Mouse (Mus musculus): ENCODE results near the gene Ttf1. TPM values are rescaled to one million over a fixed set of nuclear protein-coding genes. Genes with fewer than 3 reads are reported as not detected.

Ttf1 gene
- polyA plus RNA-seq, 1 experiment: 15.3 TPM

DNA sequence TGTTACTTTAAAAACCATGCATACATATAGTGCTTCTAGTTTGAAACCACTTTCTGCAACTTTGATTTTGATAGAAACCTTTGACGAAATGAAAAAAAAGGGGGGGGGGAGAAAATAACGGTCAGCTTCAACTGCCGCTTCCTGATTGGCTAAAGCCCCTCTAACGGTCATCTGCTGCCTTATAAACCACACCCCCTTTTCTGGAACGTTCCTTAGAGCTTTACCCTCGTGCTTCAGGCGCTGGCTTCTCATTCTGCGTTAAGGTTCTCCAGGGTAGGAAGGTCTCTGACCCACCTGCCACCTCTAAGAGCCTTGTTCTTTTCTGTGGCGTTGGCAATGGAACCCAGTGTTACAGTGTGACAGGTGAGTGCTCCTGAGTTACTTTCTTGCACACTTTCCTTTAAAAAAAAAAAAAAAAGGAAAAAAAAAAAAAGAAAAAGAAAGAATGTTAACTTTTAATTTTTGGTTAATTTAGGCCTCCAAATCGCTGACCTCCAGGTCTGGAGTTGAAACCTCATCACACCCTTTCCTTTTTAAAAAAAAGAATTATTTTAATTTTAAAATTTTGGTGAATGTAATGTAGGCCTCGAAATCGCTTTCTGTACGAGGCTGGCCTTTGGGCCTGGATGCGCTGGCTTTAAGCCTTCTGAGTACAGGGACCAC lies 64.0 kb downstream of the Ttf1 start, which contains the start of gene Setx:
TSS of gene Setx (plus strand) at position 275 of the 663 bp plus-strand sequence.
- TF ChIP-seq CTCF (IDR thresholded peaks at IDR 0.05; ENCODE audit: extremely low read depth, insufficient read depth, low read length) (no peak), POLR2A (IDR thresholded peaks at IDR 0.05; ENCODE audit: extremely low read depth, insufficient read depth, low read length) (no peak)
- Histone ChIP-seq H3K4me1 (ENCODE audit: control insufficient read depth, insufficient read depth, low read length) (peaks cover 2% of the 10 kb centered on the region; the same call in 1 of the 2 replicates), H3K27ac (ENCODE audit: insufficient read depth, low read length) (peak within 1 kb of the TSS; percentile 94), H3K4me3 (ENCODE audit: insufficient read depth, low read length) (peak within 1 kb of the TSS; percentile 84)

GRCm38 (mm10) chr2:29124571-29124935 lies 64.5 kb downstream of the Ttf1 start:
- Histone ChIP-seq H3K4me1 (ENCODE audit: control insufficient read depth, insufficient read depth, low read length) (peaks cover 2% of the 10 kb centered on the region; the same call in 1 of the 2 replicates), H3K4me3 (ENCODE audit: insufficient read depth, low read length) (peak overlapping the region; percentile 84), H3K27ac (ENCODE audit: insufficient read depth, low read length) (no peak overlapping the region)
- TF ChIP-seq CTCF (IDR thresholded peaks at IDR 0.05; ENCODE audit: extremely low read depth, insufficient read depth, low read length) (no peak), POLR2A (IDR thresholded peaks at IDR 0.05; ENCODE audit: extremely low read depth, insufficient read depth, low read length) (peak; percentile 51; the same call in 1 of the 2 replicates)

DNA sequence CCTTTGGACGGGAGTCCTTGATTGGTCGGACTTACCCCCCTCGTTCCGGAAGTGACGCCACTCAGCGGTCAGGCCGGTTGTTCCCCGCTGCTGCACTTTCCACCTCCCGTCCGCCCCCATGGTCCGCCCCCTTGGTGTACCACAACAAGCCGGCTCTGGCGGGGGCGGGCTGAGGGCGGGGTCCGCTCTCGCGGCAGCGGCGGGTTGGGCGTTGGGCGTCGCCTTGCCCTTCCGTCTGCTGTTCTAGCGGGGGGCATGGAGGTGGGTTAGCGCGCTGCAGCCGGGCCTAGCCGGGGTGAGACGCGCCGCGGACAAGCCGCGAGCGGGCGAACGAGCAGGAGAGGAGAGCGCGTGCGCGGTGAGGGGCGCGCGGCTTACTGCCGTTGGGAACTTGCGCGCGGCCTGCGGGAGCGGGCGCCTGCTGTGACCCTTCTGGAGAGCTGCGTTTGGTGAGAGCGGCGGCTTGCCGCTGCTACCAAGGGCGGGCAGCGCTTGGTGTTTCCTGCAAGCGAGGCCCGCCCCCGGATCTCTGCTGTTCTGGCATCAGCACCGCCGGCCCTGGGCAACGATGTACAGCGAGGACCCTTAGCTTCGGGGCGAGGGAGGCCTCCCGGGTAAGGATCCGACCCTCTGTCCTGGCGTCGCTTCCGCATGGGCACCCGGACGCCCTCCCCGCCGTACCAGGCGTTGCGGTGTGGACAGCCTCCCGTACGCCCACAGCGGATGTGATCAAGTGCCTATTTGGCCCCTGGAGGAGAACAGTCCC lies 65.1 kb downstream of the Ttf1 start:
- TF ChIP-seq POLR2A (IDR thresholded peaks at IDR 0.05; ENCODE audit: extremely low read depth, insufficient read depth, low read length) (no peak), CTCF (IDR thresholded peaks at IDR 0.05; ENCODE audit: extremely low read depth, insufficient read depth, low read length) (no peak)
- Histone ChIP-seq H3K27ac (ENCODE audit: insufficient read depth, low read length) (peak overlapping the region; percentile 94), H3K4me1 (ENCODE audit: control insufficient read depth, insufficient read depth, low read length) (peaks cover 2% of the 10 kb centered on the region; the same call in 1 of the 2 replicates), H3K4me3 (ENCODE audit: insufficient read depth, low read length) (peak overlapping the region; percentile 84)

GRCm38 (mm10) chr2:29130118-29130899 lies 70.2 kb downstream of the Ttf1 start:
- Histone ChIP-seq H3K4me3 (ENCODE audit: insufficient read depth, low read length) (no peak overlapping the region), H3K27ac (ENCODE audit: insufficient read depth, low read length) (no peak overlapping the region), H3K4me1 (ENCODE audit: control insufficient read depth, insufficient read depth, low read length) (peaks cover 2% of the 10 kb centered on the region; the same call in 1 of the 2 replicates)
- TF ChIP-seq POLR2A (IDR thresholded peaks at IDR 0.05; ENCODE audit: extremely low read depth, insufficient read depth, low read length) (no peak), CTCF (IDR thresholded peaks at IDR 0.05; ENCODE audit: extremely low read depth, insufficient read depth, low read length) (no peak)

DNA sequence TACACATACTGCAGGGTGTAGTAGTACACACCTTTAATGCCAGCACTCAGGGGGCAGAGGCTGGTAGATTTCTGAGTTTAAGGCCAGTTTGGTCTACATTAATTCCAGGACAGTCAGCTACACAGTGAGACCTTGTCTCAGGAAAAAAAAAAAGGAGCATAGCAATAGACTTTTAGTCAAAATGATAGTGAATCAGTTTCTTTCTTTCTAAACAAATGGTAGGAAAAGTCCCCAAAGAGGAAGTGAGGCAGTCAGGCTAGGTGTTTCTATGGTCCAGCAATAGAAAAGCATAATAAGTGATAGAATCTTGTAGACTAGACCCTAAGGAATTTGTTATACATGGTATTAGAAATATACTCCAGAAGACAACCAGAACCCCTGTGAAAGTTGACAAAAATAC lies 75.1 kb downstream of the Ttf1 start:
- no peak overlapping the region for H3K27ac ChIP-seq (ENCODE audit: insufficient read depth, low read length)
- no peak for TF ChIP-seq POLR2A (IDR thresholded peaks at IDR 0.05; ENCODE audit: extremely low read depth, insufficient read depth, low read length)
- TF ChIP-seq CTCF (IDR thresholded peaks at IDR 0.05; ENCODE audit: extremely low read depth, insufficient read depth, low read length): no peak
- H3K4me1 ChIP-seq (ENCODE audit: control insufficient read depth, insufficient read depth, low read length): no peaks in the 10 kb centered on the region
- H3K4me3 ChIP-seq (ENCODE audit: insufficient read depth, low read length): no peak overlapping the region

Other genes with a start within 250 kb of the Ttf1 start
- gene Gtf3c4, start 219.9 kb upstream of the Ttf1 start, polyA plus RNA-seq (2012; rRNA removed): 12.6 and 12.9 TPM in 2 replicates
- 4.9 and 5.7 TPM in 2 replicates for gene Ddx31, start 219.9 kb upstream of the Ttf1 start, polyA plus RNA-seq (2012; rRNA removed)
- gene Barhl1, start 143.6 kb upstream of the Ttf1 start, polyA plus RNA-seq (2012; rRNA removed): 0.04 TPM in 1 of 2 replicates, not detected in the other
- 0.15 TPM in 1 of 2 replicates, not detected in the other for gene Cfap77, start 5.2 kb upstream of the Ttf1 start, polyA plus RNA-seq (2012; rRNA removed)
- gene Setx, start 63.9 kb downstream of the Ttf1 start, polyA plus RNA-seq (2012; rRNA removed): 13.7 and 14.2 TPM in 2 replicates
- gene Ntng2, start 192.7 kb downstream of the Ttf1 start, polyA plus RNA-seq (2012; rRNA removed): 51.7 and 54.1 TPM in 2 replicates

Measured in cortical plate, adult 2 months (tissue).